Mouse (Mus musculus) liver, embryonic 14.5 days (tissue): ENCODE measurements around the gene Gja10. TPM values are rescaled to one million over a fixed set of nuclear protein-coding genes. Genes with fewer than 3 reads are reported as not detected.

Source experiments
- ATAC-seq: fragments of 200-750 bp; cut with Nextera tagmentation; 2 replicates; pipeline ENCODE4 v1.8.0; 2017; ENCODE audit warnings: moderate number of reproducible peaks, mild to moderate bottlenecking, moderate library complexity; ENCODE audit not compliant: insufficient read depth
- DNase-seq, 3 experiments: peaks; one replicate each; pipeline ENCODE4 v3.0.0-alpha.2; 2012 to 2013; ENCODE audit warnings: low read depth in 3 of 3, low spot score in 3 of 3
- H3K27ac ChIP-seq: fragments of 300-500 bp; sonication (generic); 2 replicates; pipeline ENCODE4 v1.5.1; 2014; ENCODE audit warnings: moderate library complexity, mild to moderate bottlenecking, control low read depth, inconsistent platforms
- H3K27me3 ChIP-seq: fragments of 300-500 bp; sonication (generic); 2 replicates; pipeline ENCODE4 v1.6.1; 2014; ENCODE audit warnings: mild to moderate bottlenecking, low read length, moderate library complexity; ENCODE audit not compliant: control insufficient read depth, insufficient read depth
- H3K36me3 ChIP-seq: fragments of 300-500 bp; sonication (generic); replicated peaks from 2 replicates; pipeline ENCODE4 v1.6.1; 2014; ENCODE audit warnings: low read depth; ENCODE audit not compliant: control insufficient read depth, insufficient read depth
- H3K4me1 ChIP-seq, 2 experiments: fragments of 200-500 bp in 1 of 2; fragments of 300-500 bp in 1 of 2; sonication (generic) in 1 of 2; replicated peaks; 2 replicates each; pipeline ENCODE4 v1.6.1; 2012 to 2014; ENCODE audit warnings: antibody characterized with exemption in 1 of 2, inconsistent platforms in 1 of 2, low read length in 1 of 2; ENCODE audit not compliant: control insufficient read depth in 2 of 2, insufficient read depth in 2 of 2
- H3K4me2 ChIP-seq: fragments of 300-500 bp; sonication (generic); 2 replicates; pipeline ENCODE4 v1.6.1; 2014; ENCODE audit warnings: low read depth, mild to moderate bottlenecking, control low read depth, moderate library complexity
- H3K4me3 ChIP-seq, 2 experiments: fragments of 200-500 bp in 1 of 2; fragments of 300-500 bp in 1 of 2; sonication (generic) in 1 of 2; 2 replicates each; pipeline ENCODE4 v1.5.1; 2012 to 2014; ENCODE audit warnings: low read depth in 2 of 2, low read length in 2 of 2, mild to moderate bottlenecking in 2 of 2, control low read depth in 1 of 2, inconsistent platforms in 1 of 2, moderate library complexity in 1 of 2; ENCODE audit not compliant: insufficient read depth in 1 of 2
- H3K9ac ChIP-seq: fragments of 300-500 bp; sonication (generic); replicated peaks from 2 replicates; pipeline ENCODE4 v1.6.1; 2014; ENCODE audit warnings: mild to moderate bottlenecking, control low read depth, moderate library complexity
- H3K9me3 ChIP-seq: fragments of 300-500 bp; sonication (generic); 2 replicates; pipeline ENCODE4 v1.6.1; 2016; ENCODE audit warnings: low read length, mixed read lengths; ENCODE audit not compliant: control insufficient read depth
- CTCF ChIP-seq: IDR thresholded peaks from 2 replicates; pipeline ENCODE4 v1.5.1; 2016; ENCODE audit warnings: antibody characterized with exemption, low read depth, control low read depth
- EP300 ChIP-seq: IDR thresholded peaks from 2 replicates; pipeline ENCODE4 v1.6.1; 2016; ENCODE audit warnings: antibody characterized with exemption, low read depth
- WGBS: fragments of 180-500 bp; shearing (Covaris S2); extraction: QIAGEN DNeasy Blood & Tissue Kit; methylation state at CpG from one replicate; pipeline ENCODE4 v1.1.7; 2014; ENCODE audit not compliant: insufficient replicate concordance; 5-methylcytosine and 5-hydroxymethylcytosine counted together
- polyA plus RNA-seq, 2 experiments: library from polyadenylated mRNA; depleted of rRNA in 1 of 2; stranded (reverse) in 1 of 2; unstranded in 1 of 2; fragments of >200 nt; fragmentation: Nextera tagmentation in 1 of 2; extraction: Ambion mirVana in 1 of 2; gene quantifications; 2 replicates each; pipeline versions ENCODE4 v1.2.1 to v1.2.3; 2012 to 2014

Gene Gja10
- polyA plus RNA-seq, 2 experiments = 0.03 TPM; not detected in 1

DNA sequence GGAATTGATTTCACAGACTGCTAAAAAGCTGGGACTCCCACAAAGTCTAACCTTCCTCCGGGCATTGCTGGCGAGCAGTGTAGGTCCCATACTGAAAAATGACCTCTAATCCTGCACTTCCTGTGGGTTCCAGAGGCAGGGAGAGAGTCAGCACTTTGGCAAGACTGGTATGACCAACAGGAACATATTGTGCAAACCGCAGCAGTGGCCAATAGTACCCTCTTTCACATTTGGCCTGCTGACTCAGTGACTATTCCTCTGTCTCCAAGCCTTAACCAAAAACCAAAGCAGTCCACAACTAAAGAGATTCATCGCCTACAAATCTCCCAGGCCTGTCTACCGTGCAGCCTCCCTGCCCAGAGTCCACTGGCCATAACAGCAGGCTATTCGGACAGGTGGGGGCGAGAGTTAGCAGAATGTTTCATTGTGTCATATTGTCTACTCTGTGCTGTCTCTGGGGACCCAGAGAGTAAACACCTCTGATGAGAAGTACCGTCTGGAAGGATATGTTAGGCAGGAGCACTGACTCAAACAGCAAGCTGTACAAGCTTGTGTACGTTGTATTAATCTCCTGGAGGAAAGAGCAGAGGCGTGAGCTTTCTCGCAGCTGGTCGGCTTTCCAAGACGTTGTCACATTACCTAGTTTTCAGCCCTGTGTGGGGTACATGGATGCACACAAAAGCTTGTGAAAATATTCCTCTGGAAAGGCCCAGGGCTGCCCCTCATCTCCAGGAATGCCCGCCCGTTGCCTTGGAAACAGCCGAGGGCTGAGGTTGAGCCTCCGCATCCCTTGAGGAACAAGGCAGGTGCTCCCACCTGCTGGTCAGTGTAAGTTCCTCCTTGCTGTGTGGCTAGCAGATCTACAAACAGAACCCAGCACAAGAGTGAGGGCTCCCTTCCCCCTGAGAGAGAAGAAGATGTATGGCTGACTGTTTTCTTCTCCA lies 32.3 kb downstream of the Gja10 start:
- peak; percentile 45; the same call in 1 of the 2 replicates for ATAC-seq
- TF ChIP-seq EP300 (no peak), CTCF (peak; percentile 24; the same call in 1 of the 2 replicates)

DNA sequence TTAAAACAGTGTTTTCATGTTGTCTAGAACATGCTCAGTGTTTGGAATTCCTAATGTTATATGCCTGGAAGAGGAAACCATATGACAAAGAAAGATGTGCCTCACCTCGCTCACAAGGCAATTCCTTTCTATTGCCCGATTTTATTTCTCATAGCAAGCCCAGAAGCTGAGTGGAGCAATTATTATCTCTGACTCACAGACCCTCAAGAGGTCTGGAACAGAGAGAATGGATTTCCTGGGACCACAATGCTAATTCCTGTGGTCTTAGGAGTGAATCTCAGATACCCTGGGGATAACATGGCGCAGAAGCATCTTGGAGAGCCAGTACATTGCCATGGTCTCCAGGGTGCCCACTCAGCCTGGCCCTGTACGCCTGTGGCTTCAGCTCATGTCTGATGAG lies 33.5 kb downstream of the Gja10 start:
- H3K27me3 ChIP-seq = no peaks in the 10 kb centered on the region
- H3K4me2 ChIP-seq = no peak overlapping the region
- no peak overlapping the region for H3K27ac ChIP-seq
- ATAC-seq (no peak), DNase-seq (no peak)
- peaks cover 0 to 12% of the 10 kb centered on the region in 2 experiments; a peak in 2 of 4 replicates for H3K4me1 ChIP-seq
- no peak overlapping the region for H3K4me3 ChIP-seq
- H3K9me3 ChIP-seq = no peaks in the 10 kb centered on the region
- 51% methylated on average over 4 of the region's 4 CpGs for WGBS
- no peak overlapping the region for H3K9ac ChIP-seq
- TF ChIP-seq CTCF (no peak), EP300 (no peak)
- H3K36me3 ChIP-seq = no peaks in the 10 kb centered on the region

More for the DNA sequence above, 32.3 kb downstream of the Gja10 start:
- H3K36me3 ChIP-seq = no peaks in the 10 kb centered on the region
- peak overlapping the region; percentile 44 for H3K27ac ChIP-seq
- DNase-seq = no peak
- no peaks in the 10 kb centered on the region for H3K27me3 ChIP-seq
- H3K4me2 ChIP-seq = peak overlapping the region; percentile 37
- H3K4me3 ChIP-seq = no peak overlapping the region
- no peak overlapping the region for H3K9ac ChIP-seq
- H3K9me3 ChIP-seq = no peaks in the 10 kb centered on the region
- WGBS = 48% methylated on average over 17 of the region's 17 CpGs
- H3K4me1 ChIP-seq = peaks cover 0 to 12% of the 10 kb centered on the region in 2 experiments; a peak in 2 of 4 replicates

DNA sequence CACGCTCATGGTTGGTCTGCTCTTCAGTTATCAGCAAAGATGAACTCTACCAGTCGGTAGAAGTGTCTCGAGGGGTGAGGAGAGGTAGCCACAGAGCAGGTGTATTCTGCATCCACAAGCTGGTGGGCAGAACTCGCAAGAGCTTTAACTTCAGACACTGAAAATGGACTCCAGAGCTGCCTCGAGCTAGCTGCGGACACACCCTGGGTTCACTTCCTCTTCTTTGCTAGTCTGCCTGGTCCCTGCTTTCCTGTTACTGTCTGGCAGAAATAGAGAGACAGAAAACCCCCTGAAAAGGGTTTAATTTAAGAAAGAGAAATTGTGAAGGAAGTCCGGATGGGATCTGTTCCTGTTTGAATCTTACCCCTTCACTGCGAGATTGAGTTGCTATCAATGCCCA lies 37.6 kb downstream of the Gja10 start:
- TF ChIP-seq EP300 (no peak), CTCF (no peak)
- Histone ChIP-seq H3K9ac (no peak overlapping the region), H3K4me3 (no peak overlapping the region), H3K27me3 (no peaks in the 10 kb centered on the region), H3K27ac (no peak overlapping the region), H3K9me3 (no peaks in the 10 kb centered on the region), H3K36me3 (no peaks in the 10 kb centered on the region), H3K4me1 (peaks cover 0 to 17% of the 10 kb centered on the region in 2 experiments; a peak in 1 of 4 replicates), H3K4me2 (no peak overlapping the region)
- DNase-seq = no peak
- ATAC-seq = no peak
- 22% methylated on average over 8 of the region's 8 CpGs for WGBS

DNA sequence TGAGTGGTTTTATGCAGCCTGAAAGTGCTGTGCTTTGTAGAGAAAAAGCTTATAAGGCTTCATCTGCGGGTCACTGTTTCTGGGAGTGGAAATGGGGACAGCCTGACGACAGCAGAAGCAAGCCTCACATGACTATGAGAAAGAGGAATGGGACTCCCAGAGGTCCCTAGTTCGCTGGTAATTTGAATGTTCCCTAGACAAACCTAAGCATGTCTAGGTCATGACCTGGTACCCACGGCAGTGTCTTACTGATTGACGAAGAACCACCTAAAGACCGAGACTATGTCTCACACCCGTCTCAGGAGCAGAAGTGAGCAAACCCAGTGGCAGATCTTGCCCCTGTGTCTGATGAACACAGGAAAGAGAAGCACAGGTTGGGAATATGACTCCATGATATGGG lies 38.1 kb downstream of the Gja10 start:
- Histone ChIP-seq H3K36me3 (no peaks in the 10 kb centered on the region), H3K9ac (no peak overlapping the region), H3K27me3 (no peaks in the 10 kb centered on the region), H3K9me3 (no peaks in the 10 kb centered on the region), H3K4me1 (peaks cover 0 to 13% of the 10 kb centered on the region in 2 experiments; a peak in 1 of 4 replicates), H3K27ac (no peak overlapping the region), H3K4me2 (no peak overlapping the region), H3K4me3 (no peak overlapping the region)
- DNase-seq (no peak), ATAC-seq (no peak)
- 62% methylated on average over 7 of the region's 7 CpGs for WGBS
- TF ChIP-seq EP300 (no peak), CTCF (no peak)

DNA sequence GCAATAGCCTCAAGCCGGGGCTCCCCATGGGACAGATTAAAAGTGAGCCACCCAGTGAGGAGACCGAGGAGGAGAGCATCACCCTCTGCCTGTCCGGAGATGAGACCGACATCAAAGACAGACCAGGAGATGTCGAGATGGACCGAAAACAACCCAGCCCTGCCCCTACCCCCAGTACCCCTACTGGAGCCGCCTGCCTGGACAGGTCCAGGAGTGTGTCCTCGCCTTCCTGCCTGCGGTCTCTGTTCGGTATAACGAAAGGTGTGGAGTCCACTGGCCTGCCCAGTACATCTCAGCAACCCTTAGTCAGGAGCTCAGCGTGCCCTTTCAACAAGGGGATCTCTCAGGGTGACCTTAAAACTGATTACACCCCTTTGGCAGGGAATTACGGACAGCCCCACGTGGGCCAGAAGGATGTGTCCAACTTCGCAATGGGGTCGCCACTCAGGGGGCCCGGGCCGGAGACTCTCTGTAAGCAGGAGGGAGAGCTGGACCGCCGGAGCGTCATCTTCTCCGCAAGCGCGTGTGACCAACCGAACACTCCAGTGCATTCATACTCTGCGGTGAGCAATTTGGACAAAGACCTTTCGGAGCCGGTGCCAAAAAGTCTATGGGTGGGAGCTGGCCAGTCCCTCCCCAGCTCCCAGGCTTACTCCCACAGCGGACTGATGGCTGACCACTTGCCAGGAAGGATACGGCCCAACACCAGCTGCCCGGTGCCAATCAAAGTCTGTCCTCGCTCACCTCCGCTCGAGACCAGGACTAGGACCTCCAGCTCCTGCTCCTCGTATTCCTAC lies 40.0 kb downstream of the Gja10 start:
- ATAC-seq = no peak
- TF ChIP-seq CTCF = no peak
- TF ChIP-seq EP300 = no peak
- H3K27ac ChIP-seq = no peak overlapping the region

More for the DNA sequence above, 40.0 kb downstream of the Gja10 start:
- H3K9ac ChIP-seq = no peak overlapping the region
- peaks cover 0 to 9% of the 10 kb centered on the region in 2 experiments; a peak in 1 of 4 replicates for H3K4me1 ChIP-seq
- no peaks in the 10 kb centered on the region for H3K36me3 ChIP-seq
- WGBS = 80% methylated on average over 35 of the region's 35 CpGs
- DNase-seq = no peak
- no peak overlapping the region for H3K4me2 ChIP-seq
- no peak overlapping the region for H3K4me3 ChIP-seq
- H3K27me3 ChIP-seq = no peaks in the 10 kb centered on the region
- no peaks in the 10 kb centered on the region for H3K9me3 ChIP-seq
